Mouse (Mus musculus) cerebellum, adult 11 months (tissue): ENCODE measurements around the gene Eomes.

ENCODE experiments used
- DNase-seq: peaks from one replicate; pipeline ENCODE4 v3.0.0; 2022

The Eomes gene

GRCm38 (mm10) chr9:118520858-118521257 lies 42.8 kb downstream of the Eomes start:
- no peak for DNase-seq

GRCm38 (mm10) chr9:118521659-118522058 lies 43.6 kb downstream of the Eomes start:
- no peak for DNase-seq

- no peak for DNase-seq
These were observed 45.7 kb downstream of the Eomes start for GRCm38 (mm10) chr9:118523738-118524137.

GRCm38 (mm10) chr9:118527056-118527455 lies 49.0 kb downstream of the Eomes start:
- no peak for DNase-seq

GRCm38 (mm10) chr9:118529783-118530182 lies 51.8 kb downstream of the Eomes start:
- no peak for DNase-seq

- DNase-seq = no peak
These were observed 52.7 kb downstream of the Eomes start for GRCm38 (mm10) chr9:118530679-118531078.

GRCm38 (mm10) chr9:118532516-118533205 lies 54.6 kb downstream of the Eomes start:
- no peak for DNase-seq
